ENCODE assay signal across 30 mouse cellular contexts in genomic region chr2:3960213-3960612, GRCm38 (mm10). TPM values are rescaled to one million over a fixed set of nuclear protein-coding genes. Genes with fewer than 3 reads are reported as not detected.
DNase-seq lines count a peak whose midpoint lies in the region; ATAC-seq and TF ChIP-seq lines count a peak whose summit lies in the region.
"Had no signal": no experiment of that assay in that cellular context is flagged by ENCODE, and none has a peak within 500 bp of the region (broad histone marks: within the 10 kb centered on the region; RNA-seq: fewer than 3 reads in every experiment).

No protein-coding gene starts in this region.

- no peak for TF ChIP-seq POLR2A in cortical plate, adult 2 months (IDR thresholded peaks at IDR 0.05; ENCODE audit: extremely low read depth, insufficient read depth, low read length)

- peak overlapping the region; percentile 65 for H3K27ac ChIP-seq in cortical plate, adult 2 months (ENCODE audit: insufficient read depth, low read length)
- H3K27ac ChIP-seq: gastrocnemius, adult 2 months; heart, adult 2 months; hindbrain, embryonic 14.5 days; limb, embryonic 13.5 days; lung, embryonic 15.5 days; neural tube, embryonic 12.5 days; stomach, postnatal 0 days had no signal

- H3K4me3 ChIP-seq in cortical plate, adult 2 months (ENCODE audit: insufficient read depth, low read length) = no peak overlapping the region
- H3K4me3 ChIP-seq: erythroblast, embryonic 14.5 days; gastrocnemius, adult 2 months; heart, adult 2 months; heart, embryonic 12.5 days; limb, embryonic 13.5 days; lung, embryonic 15.5 days; myocyte; neural tube, embryonic 12.5 days had no signal

- no peak for DNase-seq in frontal cortex, postnatal 25 days (ENCODE audit: low spot score in 2 of 2)
- DNase-seq in left cerebral cortex, postnatal 25 days (ENCODE audit: low spot score in 2 of 2) = peak; percentile 18 to 72
- no peak for DNase-seq in left cerebral cortex, postnatal 4 days
- DNase-seq in telencephalon, adult 2 months (ENCODE audit: low read depth, low spot score) = peak; percentile 53
- DNase-seq in layer of hippocampus, adult 9-10 months (ENCODE audit: low spot score) = no peak
- DNase-seq: adrenal gland, postnatal 25 days; cerebellum, adult 18-20 months; cerebellum, postnatal 10 days; gastrocnemius, adult 2 months; gastrocnemius, postnatal 36 days; heart, adult 2 months; kidney, adult 9 months; kidney, postnatal 10 days; layer of hippocampus, adult 9-11 months; thymus, adult 2 months; thymus, postnatal 36 days had no signal

- TF ChIP-seq CTCF in cortical plate, adult 2 months (IDR thresholded peaks at IDR 0.05; ENCODE audit: extremely low read depth, insufficient read depth, low read length) = no peak

- peaks cover 10% of the 10 kb centered on the region for H3K4me1 ChIP-seq in cortical plate, adult 2 months (ENCODE audit: control insufficient read depth, insufficient read depth, low read length)
- H3K4me1 ChIP-seq: neural tube, embryonic 12.5 days had no signal

- ATAC-seq in frontal cortex, adult (ENCODE audit: low TSS enrichment) = peak; percentile 69
- ATAC-seq: CD4-positive, CD25-positive, alpha-beta regulatory T cell, adult 4 months; forebrain, embryonic 14.5 days; intestine, postnatal 0 days; midbrain, embryonic 16.5 days had no signal

- intact Hi-C loops in left cerebral cortex, postnatal 25 days (cut with DNase I) = no loop called here
- intact Hi-C loops in left cerebral cortex, postnatal 4 days (cut with DNase I) = no loop called here

RNA-seq across cellular contexts. Expression of gene Frmd4a, which starts 57.3 kb away (rescaled TPM):
- 10 to 100 TPM; 59.3 to 71.4 TPM for total RNA-seq in left cerebral cortex, postnatal 25 days (2021)
- total RNA-seq in left cerebral cortex, postnatal 4 days (2021) = 100 to 1,000 TPM; 216 to 254 TPM
- polyA plus RNA-seq in cortical plate, adult 2 months (2012; rRNA removed) = 32.1 and 33.9 TPM in 2 replicates

Comparison
In these comparisons a context has a peak if more than half of its experiments do, and no peak if none do; other contexts are left out.
1. DNase-seq: peak in left cerebral cortex, postnatal 25 days (2 of 2) and telencephalon, adult 2 months (single experiment); none in frontal cortex, postnatal 25 days (0 of 2), left cerebral cortex, postnatal 4 days (single experiment) and layer of hippocampus, adult 9-10 months (single experiment).